Mouse (Mus musculus) hindbrain, embryonic 13.5 days (tissue): ENCODE results near the gene Tns3. TPM values are rescaled to one million over a fixed set of nuclear protein-coding genes. Genes with fewer than 3 reads are reported as not detected.

Source experiments
- ATAC-seq: fragments of 200-750 bp; cut with Nextera tagmentation; 2 replicates; pipeline ENCODE4 v1.8.0; 2017; ENCODE audit warnings: moderate TSS enrichment; ENCODE audit not compliant: low FRiP score
- H3K27ac ChIP-seq: fragments of 300-500 bp; sonication (generic); 2 replicates; pipeline ENCODE4 v1.5.1; 2015; ENCODE audit warnings: inconsistent platforms, mild to moderate bottlenecking, moderate library complexity
- H3K27me3 ChIP-seq: fragments of 300-500 bp; sonication (generic); 2 replicates; pipeline ENCODE4 v1.6.1; 2015; ENCODE audit warnings: mild to moderate bottlenecking, inconsistent platforms
- H3K36me3 ChIP-seq: fragments of 300-500 bp; sonication (generic); 2 replicates; pipeline ENCODE4 v1.6.1; 2015; ENCODE audit warnings: mild to moderate bottlenecking, inconsistent platforms
- H3K4me1 ChIP-seq: fragments of 300-500 bp; sonication (generic); replicated peaks from 2 replicates; pipeline ENCODE4 v1.6.1; 2015; ENCODE audit warnings: inconsistent platforms
- H3K4me2 ChIP-seq: fragments of 300-500 bp; sonication (generic); 2 replicates; pipeline ENCODE4 v1.6.1; 2015; ENCODE audit warnings: inconsistent platforms, mild to moderate bottlenecking, moderate library complexity
- H3K4me3 ChIP-seq: fragments of 300-500 bp; sonication (generic); 2 replicates; pipeline ENCODE4 v1.5.1; 2015; ENCODE audit warnings: mild to moderate bottlenecking, inconsistent platforms
- H3K9ac ChIP-seq: fragments of 300-500 bp; sonication (generic); 2 replicates; pipeline ENCODE4 v1.6.1; 2015; ENCODE audit warnings: mild to moderate bottlenecking, inconsistent platforms
- H3K9me3 ChIP-seq: fragments of 300-500 bp; sonication (generic); 2 replicates; pipeline ENCODE4 v1.6.1; 2016; ENCODE audit warnings: inconsistent platforms
- WGBS: fragments of 180-500 bp; shearing (Covaris S2); methylation state at CpG from one replicate; pipeline ENCODE4 v1.1.7; 2015; 5-methylcytosine and 5-hydroxymethylcytosine counted together
- polyA plus RNA-seq: library from polyadenylated mRNA; unstranded; fragments of >200 nt; fragmentation: Nextera tagmentation; extraction: Ambion mirVana; gene quantifications from 2 replicates; pipeline ENCODE4 v1.2.1, GENCODE M21; 2015

Gene Tns3
- polyA plus RNA-seq, 1 experiment from 2014 or later = 5.3 TPM

GRCm38 (mm10) chr11:8523344-8524126 lies 140.8 kb downstream of the Tns3 start:
- Histone ChIP-seq H3K4me2 (peak overlapping the region; percentile 31), H3K27ac (no peak overlapping the region; the same call in 1 of the 2 replicates)

GRCm38 (mm10) chr11:8513359-8514253 lies 150.7 kb downstream of the Tns3 start:
- Histone ChIP-seq H3K9ac (no peak overlapping the region), H3K4me2 (no peak overlapping the region), H3K36me3 (no peaks in the 10 kb centered on the region), H3K4me1 (peaks cover 9% of the 10 kb centered on the region), H3K4me3 (no peak overlapping the region), H3K27ac (no peak overlapping the region), H3K27me3 (no peaks in the 10 kb centered on the region), H3K9me3 (no peaks in the 10 kb centered on the region)
- WGBS = 51% methylated on average over 7 of the region's 7 CpGs
- no peak for ATAC-seq

More at GRCm38 (mm10) chr11:8523344-8524126, 140.8 kb downstream of the Tns3 start:
- H3K4me1 ChIP-seq = peaks cover 10% of the 10 kb centered on the region
- H3K4me3 ChIP-seq = no peak overlapping the region
- no peaks in the 10 kb centered on the region for H3K9me3 ChIP-seq
- no peaks in the 10 kb centered on the region for H3K36me3 ChIP-seq
- peaks cover 6% of the 10 kb centered on the region; the same call in 1 of the 2 replicates for H3K27me3 ChIP-seq
- H3K9ac ChIP-seq = no peak overlapping the region
- WGBS = 36% methylated on average over 10 of the region's 10 CpGs
- ATAC-seq = peak; percentile 78

- no peak for ATAC-seq
- WGBS = 68% methylated on average over 2 of the region's 2 CpGs
- no peak overlapping the region for H3K27ac ChIP-seq
Measured at GRCm38 (mm10) chr11:8510294-8510693, 154.0 kb downstream of the Tns3 start.

GRCm38 (mm10) chr11:8509614-8510013 lies 154.7 kb downstream of the Tns3 start:
- peaks cover 9% of the 10 kb centered on the region for H3K4me1 ChIP-seq
- H3K4me2 ChIP-seq = no peak overlapping the region
- ATAC-seq = no peak
- no peak overlapping the region for H3K9ac ChIP-seq
- H3K27me3 ChIP-seq = no peaks in the 10 kb centered on the region
- H3K9me3 ChIP-seq = no peaks in the 10 kb centered on the region
- 89% methylated on average over 7 of the region's 7 CpGs for WGBS
- H3K36me3 ChIP-seq = no peaks in the 10 kb centered on the region
- H3K27ac ChIP-seq = no peak overlapping the region
- H3K4me3 ChIP-seq = no peak overlapping the region

More at GRCm38 (mm10) chr11:8510294-8510693, 154.0 kb downstream of the Tns3 start:
- no peaks in the 10 kb centered on the region for H3K36me3 ChIP-seq
- no peak overlapping the region for H3K9ac ChIP-seq
- H3K4me1 ChIP-seq = peaks cover 9% of the 10 kb centered on the region
- no peaks in the 10 kb centered on the region for H3K9me3 ChIP-seq
- no peaks in the 10 kb centered on the region for H3K27me3 ChIP-seq
- no peak overlapping the region for H3K4me3 ChIP-seq
- no peak overlapping the region for H3K4me2 ChIP-seq

- Histone ChIP-seq H3K9me3 (no peaks in the 10 kb centered on the region), H3K4me1 (0 out of 2 replicates have a peak, but pooled peaks cover 4% of the 10 kb centered on the region), H3K27me3 (no peaks in the 10 kb centered on the region), H3K36me3 (no peaks in the 10 kb centered on the region), H3K9ac (no peak overlapping the region), H3K4me2 (no peak overlapping the region), H3K27ac (no peak overlapping the region), H3K4me3 (no peak overlapping the region)
- WGBS = 47% methylated on average over 11 of the region's 11 CpGs
- ATAC-seq = no peak
Measured at GRCm38 (mm10) chr11:8503735-8504134, 160.6 kb downstream of the Tns3 start.

- H3K4me1 ChIP-seq = peaks cover 10% of the 10 kb centered on the region; the same call in 1 of the 2 replicates
- H3K36me3 ChIP-seq = no peaks in the 10 kb centered on the region
- H3K9ac ChIP-seq = no peak overlapping the region
- WGBS = 89% methylated on average over 6 of the region's 6 CpGs
- no peak overlapping the region for H3K27ac ChIP-seq
- H3K4me3 ChIP-seq = no peak overlapping the region
- H3K9me3 ChIP-seq = no peaks in the 10 kb centered on the region
- no peak overlapping the region for H3K4me2 ChIP-seq
- H3K27me3 ChIP-seq = no peaks in the 10 kb centered on the region
- ATAC-seq = no peak
Measured at GRCm38 (mm10) chr11:8500855-8501254, 163.5 kb downstream of the Tns3 start.

GRCm38 (mm10) chr11:8497136-8497535 lies 167.2 kb downstream of the Tns3 start:
- H3K4me2 ChIP-seq = no peak overlapping the region
- no peak overlapping the region for H3K9ac ChIP-seq
- peaks cover 17% of the 10 kb centered on the region; the same call in 1 of the 2 replicates for H3K4me1 ChIP-seq
- no peaks in the 10 kb centered on the region for H3K36me3 ChIP-seq
- 82% methylated on average over 6 of the region's 6 CpGs for WGBS
- no peak overlapping the region for H3K4me3 ChIP-seq
- no peak for ATAC-seq
- no peaks in the 10 kb centered on the region for H3K27me3 ChIP-seq
- no peak overlapping the region for H3K27ac ChIP-seq
- no peaks in the 10 kb centered on the region for H3K9me3 ChIP-seq

GRCm38 (mm10) chr11:8496686-8497085 lies 167.6 kb downstream of the Tns3 start:
- WGBS = 59% methylated on average over 5 of the region's 5 CpGs
- no peak overlapping the region for H3K4me2 ChIP-seq
- no peak overlapping the region for H3K4me3 ChIP-seq
- no peak for ATAC-seq
- H3K4me1 ChIP-seq = peaks cover 17% of the 10 kb centered on the region; the same call in 1 of the 2 replicates
- no peaks in the 10 kb centered on the region for H3K9me3 ChIP-seq
- H3K27ac ChIP-seq = no peak overlapping the region
- no peaks in the 10 kb centered on the region for H3K27me3 ChIP-seq
- no peak overlapping the region for H3K9ac ChIP-seq
- no peaks in the 10 kb centered on the region for H3K36me3 ChIP-seq

- 85% methylated on average over 7 of the region's 7 CpGs for WGBS
- H3K27me3 ChIP-seq = no peaks in the 10 kb centered on the region
Measured at GRCm38 (mm10) chr11:8495801-8496200, 168.5 kb downstream of the Tns3 start.

GRCm38 (mm10) chr11:8495036-8495435 lies 169.3 kb downstream of the Tns3 start:
- Histone ChIP-seq H3K27ac (no peak overlapping the region), H3K36me3 (no peaks in the 10 kb centered on the region), H3K27me3 (no peaks in the 10 kb centered on the region), H3K4me2 (no peak overlapping the region), H3K9ac (no peak overlapping the region), H3K4me1 (peaks cover 17% of the 10 kb centered on the region; the same call in 1 of the 2 replicates), H3K4me3 (no peak overlapping the region), H3K9me3 (no peaks in the 10 kb centered on the region)
- 91% methylated on average over 8 of the region's 8 CpGs for whole genome bisulfite sequencing
- ATAC-seq = no peak

More at GRCm38 (mm10) chr11:8495801-8496200, 168.5 kb downstream of the Tns3 start:
- Histone ChIP-seq H3K36me3 (no peaks in the 10 kb centered on the region), H3K9me3 (no peaks in the 10 kb centered on the region), H3K4me3 (no peak overlapping the region), H3K27ac (no peak overlapping the region), H3K4me2 (no peak overlapping the region), H3K4me1 (peaks cover 17% of the 10 kb centered on the region; the same call in 1 of the 2 replicates), H3K9ac (no peak overlapping the region)
- no peak for ATAC-seq

- Histone ChIP-seq H3K4me3 (no peak overlapping the region), H3K4me1 (peaks cover 17% of the 10 kb centered on the region; the same call in 1 of the 2 replicates), H3K27ac (no peak overlapping the region; the same call in 1 of the 2 replicates), H3K9ac (no peak overlapping the region), H3K4me2 (no peak overlapping the region), H3K36me3 (no peaks in the 10 kb centered on the region), H3K27me3 (no peaks in the 10 kb centered on the region), H3K9me3 (no peaks in the 10 kb centered on the region)
- ATAC-seq = no peak
- WGBS = 57% methylated on average over 8 of the region's 8 CpGs
Measured at GRCm38 (mm10) chr11:8493931-8494490, 170.3 kb downstream of the Tns3 start.

GRCm38 (mm10) chr11:8492332-8492731 lies 172.0 kb downstream of the Tns3 start:
- no peak overlapping the region for H3K9ac ChIP-seq
- no peaks in the 10 kb centered on the region for H3K27me3 ChIP-seq
- no peaks in the 10 kb centered on the region for H3K9me3 ChIP-seq
- H3K27ac ChIP-seq = no peak overlapping the region
- ATAC-seq = no peak; the same call in 1 of the 2 replicates
- no peak overlapping the region for H3K4me3 ChIP-seq
- no peaks in the 10 kb centered on the region for H3K36me3 ChIP-seq
- H3K4me2 ChIP-seq = no peak overlapping the region
- WGBS = 90% methylated on average over 10 of the region's 10 CpGs
- peaks cover 27% of the 10 kb centered on the region; the same call in 1 of the 2 replicates for H3K4me1 ChIP-seq
